Mouse (Mus musculus): ENCODE results near the gene Klf17. TPM values are rescaled to one million over a fixed set of nuclear protein-coding genes. Genes with fewer than 3 reads are reported as not detected.

Klf17 gene
- polyA plus RNA-seq (2015; fragmentation: Illumina TruSeq; extraction: RNeasy Lipid Tissue Mini Kit (QIAGEN cat#74804); ENCODE audit: low read depth, low replicate concordance), result not detected

GRCm38 (mm10) chr4:117765416-117765815 lies at the start of gene Klf17:
Gene Klf17 (minus strand): TSS chr4:117765648.

GRCm38 (mm10) chr4:117724112-117724511 lies 41.3 kb downstream of the Klf17 start, which contains the start of gene Gm12845:
Gene Gm12845 (plus strand): TSS chr4:117724412.

Other genes with a start within 250 kb of the Klf17 start
- gene Eri3, start 215.3 kb downstream of the Klf17 start, polyA plus RNA-seq (2015; fragmentation: Illumina TruSeq; extraction: RNeasy Lipid Tissue Mini Kit (QIAGEN cat#74804); ENCODE audit: low read depth, low replicate concordance), result 142 TPM
- gene Dmap1, start 83.4 kb downstream of the Klf17 start, polyA plus RNA-seq (2015; fragmentation: Illumina TruSeq; extraction: RNeasy Lipid Tissue Mini Kit (QIAGEN cat#74804); ENCODE audit: low read depth, low replicate concordance), result 37.4 TPM
- gene Gm12845, start 41.2 kb downstream of the Klf17 start, polyA plus RNA-seq (2015; fragmentation: Illumina TruSeq; extraction: RNeasy Lipid Tissue Mini Kit (QIAGEN cat#74804); ENCODE audit: low read depth, low replicate concordance), result not detected
- gene Slc6a9, start 68.9 kb upstream of the Klf17 start, polyA plus RNA-seq (2015; fragmentation: Illumina TruSeq; extraction: RNeasy Lipid Tissue Mini Kit (QIAGEN cat#74804); ENCODE audit: low read depth, low replicate concordance), result 49.6 TPM
- gene Ccdc24, start 106.9 kb upstream of the Klf17 start, polyA plus RNA-seq (2015; fragmentation: Illumina TruSeq; extraction: RNeasy Lipid Tissue Mini Kit (QIAGEN cat#74804); ENCODE audit: low read depth, low replicate concordance), result 0.62 TPM
- gene B4galt2, start 117.8 kb upstream of the Klf17 start, polyA plus RNA-seq (2015; fragmentation: Illumina TruSeq; extraction: RNeasy Lipid Tissue Mini Kit (QIAGEN cat#74804); ENCODE audit: low read depth, low replicate concordance), result 73.1 TPM
- 631 TPM for gene Atp6v0b, start 121.7 kb upstream of the Klf17 start, polyA plus RNA-seq (2015; fragmentation: Illumina TruSeq; extraction: RNeasy Lipid Tissue Mini Kit (QIAGEN cat#74804); ENCODE audit: low read depth, low replicate concordance)
- 10.2 TPM for gene Dph2, start 126.4 kb upstream of the Klf17 start, polyA plus RNA-seq (2015; fragmentation: Illumina TruSeq; extraction: RNeasy Lipid Tissue Mini Kit (QIAGEN cat#74804); ENCODE audit: low read depth, low replicate concordance)
- gene Ipo13, start 149.4 kb upstream of the Klf17 start, polyA plus RNA-seq (2015; fragmentation: Illumina TruSeq; extraction: RNeasy Lipid Tissue Mini Kit (QIAGEN cat#74804); ENCODE audit: low read depth, low replicate concordance), result 68.0 TPM
- 0.58 TPM for gene Artn, start 164.1 kb upstream of the Klf17 start, polyA plus RNA-seq (2015; fragmentation: Illumina TruSeq; extraction: RNeasy Lipid Tissue Mini Kit (QIAGEN cat#74804); ENCODE audit: low read depth, low replicate concordance)

Measured in brain, adult 10 weeks (tissue).